Mouse (Mus musculus) embryo, embryonic 10 days (tissue): ENCODE data around the gene Cyp24a1.

Experiments
- DNase-seq: peaks from one replicate; pipeline ENCODE4 v3.0.0-alpha.2; 2015; ENCODE audit warnings: low spot score

Cyp24a1 gene

GRCm38 (mm10) chr2:170438782-170439181 is 58.2 kb downstream of the Cyp24a1 start:
- DNase-seq, result no peak

- DNase-seq, result no peak
Measured at GRCm38 (mm10) chr2:170436204-170436603, 60.7 kb downstream of the Cyp24a1 start.
